Mouse (Mus musculus): ENCODE measurements at regions not wholly inside any gene's neighbourhood (a gene's known extent, or its start where the extent isn't known, plus 50 kb on each side); places are given as distances from the start of the nearest gene placed in this dataset.

DNA sequence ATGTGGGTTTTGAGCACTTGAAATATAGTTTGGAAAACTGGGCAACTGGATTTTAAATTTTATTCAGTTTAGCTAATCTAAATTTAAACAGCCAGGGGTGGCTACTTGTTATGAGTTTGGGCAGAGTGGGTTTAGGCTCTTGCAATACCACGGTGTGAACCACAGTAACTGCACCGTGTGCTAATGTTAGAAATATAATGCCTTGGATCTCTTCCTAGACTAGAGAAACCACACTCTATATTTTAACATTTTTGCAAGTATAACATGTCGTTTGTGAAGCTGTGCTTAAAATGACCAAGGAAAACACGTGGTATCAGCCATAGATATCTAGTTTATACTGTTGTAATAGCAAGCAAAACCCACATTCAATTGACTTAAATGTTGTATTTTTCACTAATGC lies 245.9 kb upstream of the Lcorl start:
- Histone ChIP-seq H3K27me3 (ENCODE audit: control insufficient read depth, insufficient read depth, low read length) (no peaks in the 10 kb centered on the region), H3K4me3 (ENCODE audit: low read depth, low read length) (no peak overlapping the region), H3K4me1 (ENCODE audit: control insufficient read depth, insufficient read depth, insufficient read length, low read length) (no peaks in the 10 kb centered on the region), H3K27ac (ENCODE audit: insufficient read depth, low read depth, low read length) (no peak overlapping the region), H3K36me3 (ENCODE audit: control insufficient read depth, insufficient read depth, low read length) (no peaks in the 10 kb centered on the region)
- TF ChIP-seq POLR2A (IDR thresholded peaks at IDR 0.05; ENCODE audit: low read depth, low read length) = no peak
- no peak for TF ChIP-seq CTCF (IDR thresholded peaks at IDR 0.05; ENCODE audit: extremely low read depth, insufficient read length, insufficient replicate concordance, low read depth, low read length)
- 73% methylated on average over 4 of the region's 4 CpGs for WGBS

DNA sequence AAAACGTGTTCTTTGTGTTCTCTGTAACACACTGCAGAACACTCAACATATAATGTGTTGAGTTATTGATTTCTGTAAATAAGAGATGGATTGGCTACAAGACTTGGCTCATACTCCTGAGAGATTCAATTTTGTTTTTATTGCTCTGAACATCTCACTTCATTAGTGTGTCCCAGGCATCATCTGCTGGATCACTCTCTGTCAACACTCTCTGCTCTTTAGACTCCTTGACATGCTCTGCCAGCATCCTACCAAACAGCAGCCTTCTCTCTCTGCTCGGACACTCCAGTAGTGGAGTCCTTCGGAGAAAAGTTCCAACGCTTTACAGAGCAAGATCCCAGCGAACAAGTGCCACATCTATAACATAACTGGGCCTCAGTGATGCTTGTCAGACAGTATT lies 235.1 kb upstream of the Lcorl start:
- H3K27me3 ChIP-seq (ENCODE audit: control insufficient read depth, insufficient read depth, low read length) = no peaks in the 10 kb centered on the region
- no peak for TF ChIP-seq CTCF (IDR thresholded peaks at IDR 0.05; ENCODE audit: extremely low read depth, insufficient read length, insufficient replicate concordance, low read depth, low read length)
- H3K4me3 ChIP-seq (ENCODE audit: low read depth, low read length) = no peak overlapping the region
- H3K4me1 ChIP-seq (ENCODE audit: control insufficient read depth, insufficient read depth, insufficient read length, low read length) = peaks cover 3% of the 10 kb centered on the region; the same call in 1 of the 2 replicates
- no peak overlapping the region for H3K27ac ChIP-seq (ENCODE audit: insufficient read depth, low read depth, low read length)
- H3K36me3 ChIP-seq (ENCODE audit: control insufficient read depth, insufficient read depth, low read length) = no peaks in the 10 kb centered on the region
- WGBS = 87% methylated on average over 5 of the region's 5 CpGs

DNA sequence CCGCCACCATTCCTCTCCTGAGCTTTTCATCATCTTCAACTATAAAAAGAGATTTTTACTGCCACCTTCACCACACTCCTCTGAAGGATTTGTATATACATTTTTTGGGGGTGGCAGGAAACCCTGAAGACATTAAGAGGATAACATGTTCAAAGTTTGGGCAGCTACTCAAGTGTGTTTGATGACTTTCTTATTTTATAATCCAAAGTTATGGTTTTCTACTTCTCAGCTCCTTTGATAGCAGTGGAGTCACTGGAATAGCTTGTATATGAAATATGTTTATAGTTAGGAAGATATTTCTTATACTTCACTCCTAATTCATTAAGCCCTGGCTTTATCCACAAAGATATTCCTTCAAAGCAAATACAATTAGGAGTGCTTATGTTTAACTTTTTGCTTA lies 229.5 kb upstream of the Lcorl start:
- Histone ChIP-seq H3K27ac (ENCODE audit: insufficient read depth, low read depth, low read length) (no peak overlapping the region), H3K27me3 (ENCODE audit: control insufficient read depth, insufficient read depth, low read length) (no peaks in the 10 kb centered on the region), H3K36me3 (ENCODE audit: control insufficient read depth, insufficient read depth, low read length) (no peaks in the 10 kb centered on the region), H3K4me3 (ENCODE audit: low read depth, low read length) (no peak overlapping the region), H3K4me1 (ENCODE audit: control insufficient read depth, insufficient read depth, insufficient read length, low read length) (peaks cover 11% of the 10 kb centered on the region; the same call in 1 of the 2 replicates)
- no peak for TF ChIP-seq POLR2A (IDR thresholded peaks at IDR 0.05; ENCODE audit: low read depth, low read length)
- no peak for TF ChIP-seq CTCF (IDR thresholded peaks at IDR 0.05; ENCODE audit: extremely low read depth, insufficient read length, insufficient replicate concordance, low read depth, low read length)
- whole genome bisulfite sequencing = 83% methylated on average over 1 of the region's 1 CpGs

DNA sequence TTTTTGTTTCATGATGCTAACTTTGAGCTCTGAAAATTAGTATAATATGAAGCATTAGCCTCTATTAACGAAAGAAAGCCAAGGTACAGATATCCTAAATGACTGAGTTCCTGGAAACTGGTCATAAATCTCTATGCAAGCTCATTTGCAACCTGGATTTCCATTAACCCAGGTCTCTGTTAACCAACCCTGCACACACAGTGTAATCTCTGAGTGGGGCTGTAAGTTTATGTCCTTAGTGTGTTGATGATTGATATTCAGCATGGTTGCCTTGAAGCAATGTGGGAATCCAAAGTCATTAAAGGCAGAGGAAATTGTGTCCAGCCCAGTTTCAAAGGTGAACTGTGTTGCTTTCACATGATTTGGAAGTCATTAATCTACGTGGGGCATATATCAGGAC lies 225.9 kb upstream of the Lcorl start:
- H3K27ac ChIP-seq (ENCODE audit: insufficient read depth, low read depth, low read length) = peak overlapping the region; percentile 71; the same call in 1 of the 2 replicates
- H3K4me1 ChIP-seq (ENCODE audit: control insufficient read depth, insufficient read depth, insufficient read length, low read length) = peaks cover 9% of the 10 kb centered on the region; the same call in 1 of the 2 replicates
- H3K27me3 ChIP-seq (ENCODE audit: control insufficient read depth, insufficient read depth, low read length) = no peaks in the 10 kb centered on the region
- no peak overlapping the region for H3K4me3 ChIP-seq (ENCODE audit: low read depth, low read length)
- 19% methylated on average over 2 of the region's 2 CpGs for WGBS
- no peaks in the 10 kb centered on the region for H3K36me3 ChIP-seq (ENCODE audit: control insufficient read depth, insufficient read depth, low read length)
- TF ChIP-seq POLR2A (IDR thresholded peaks at IDR 0.05; ENCODE audit: low read depth, low read length) (no peak), CTCF (IDR thresholded peaks at IDR 0.05; ENCODE audit: extremely low read depth, insufficient read length, insufficient replicate concordance, low read depth, low read length) (no peak)

DNA sequence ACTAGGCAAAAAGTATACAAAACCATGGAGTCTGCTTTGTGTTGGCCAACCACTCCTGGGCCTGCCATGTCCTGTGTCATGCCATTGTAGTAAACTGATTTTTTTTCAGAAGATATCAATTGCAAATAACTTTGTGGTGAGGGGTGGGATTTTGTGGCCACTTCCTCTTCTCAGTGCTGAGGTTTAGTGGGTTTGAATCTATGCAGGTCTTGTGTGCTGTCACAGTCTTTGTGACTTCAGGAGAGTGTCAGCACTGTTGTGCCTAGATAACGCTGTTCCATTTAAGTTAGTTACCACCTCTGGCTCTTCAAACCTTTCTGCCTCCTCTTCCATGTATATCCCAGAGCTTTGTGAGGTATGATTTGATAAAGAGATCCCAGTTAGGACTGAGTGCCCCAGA lies 216.3 kb upstream of the Lcorl start:
- H3K4me1 ChIP-seq (ENCODE audit: control insufficient read depth, insufficient read depth, insufficient read length, low read length) = no peaks in the 10 kb centered on the region
- TF ChIP-seq POLR2A (IDR thresholded peaks at IDR 0.05; ENCODE audit: low read depth, low read length) (no peak), CTCF (IDR thresholded peaks at IDR 0.05; ENCODE audit: extremely low read depth, insufficient read length, insufficient replicate concordance, low read depth, low read length) (no peak)
- WGBS = 91% methylated on average over 1 of the region's 1 CpGs
- H3K36me3 ChIP-seq (ENCODE audit: control insufficient read depth, insufficient read depth, low read length) = no peaks in the 10 kb centered on the region
- no peaks in the 10 kb centered on the region for H3K27me3 ChIP-seq (ENCODE audit: control insufficient read depth, insufficient read depth, low read length)
- H3K27ac ChIP-seq (ENCODE audit: insufficient read depth, low read depth, low read length) = no peak overlapping the region
- no peak overlapping the region for H3K4me3 ChIP-seq (ENCODE audit: low read depth, low read length)

- no peaks in the 10 kb centered on the region for H3K36me3 ChIP-seq (ENCODE audit: control insufficient read depth, insufficient read depth, low read length)
Measured at GRCm38 (mm10) chr5:46073136-46073535, 215.7 kb upstream of the Lcorl start.

DNA sequence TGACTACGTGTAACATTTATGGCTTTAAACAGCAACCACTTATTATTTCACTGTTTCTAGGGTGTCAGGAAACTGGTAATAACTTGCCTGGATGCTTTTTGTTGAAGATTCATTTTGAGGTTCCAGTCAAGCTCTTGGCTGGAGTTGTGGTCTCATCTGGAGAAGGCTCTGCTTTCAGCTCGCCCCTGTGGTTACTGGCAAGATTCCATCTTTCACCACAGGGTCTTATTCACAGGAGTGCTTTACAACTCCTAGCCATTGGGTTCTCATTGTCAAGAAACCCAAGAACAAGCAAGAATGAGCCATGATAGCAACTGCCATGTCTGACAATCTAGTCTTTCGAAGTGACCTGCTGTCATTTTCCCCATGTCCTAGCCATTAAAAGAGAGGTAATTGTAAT lies 202.5 kb upstream of the Lcorl start:
- Histone ChIP-seq H3K27me3 (ENCODE audit: control insufficient read depth, insufficient read depth, low read length) (no peaks in the 10 kb centered on the region), H3K4me1 (ENCODE audit: control insufficient read depth, insufficient read depth, insufficient read length, low read length) (no peaks in the 10 kb centered on the region), H3K27ac (ENCODE audit: insufficient read depth, low read depth, low read length) (no peak overlapping the region), H3K4me3 (ENCODE audit: low read depth, low read length) (no peak overlapping the region), H3K36me3 (ENCODE audit: control insufficient read depth, insufficient read depth, low read length) (no peaks in the 10 kb centered on the region)
- whole genome bisulfite sequencing = 81% methylated on average over 3 of the region's 3 CpGs
- TF ChIP-seq POLR2A (IDR thresholded peaks at IDR 0.05; ENCODE audit: low read depth, low read length) (no peak), CTCF (IDR thresholded peaks at IDR 0.05; ENCODE audit: extremely low read depth, insufficient read length, insufficient replicate concordance, low read depth, low read length) (no peak)

More at GRCm38 (mm10) chr5:46073136-46073535, 215.7 kb upstream of the Lcorl start:
- TF ChIP-seq CTCF (IDR thresholded peaks at IDR 0.05; ENCODE audit: extremely low read depth, insufficient read length, insufficient replicate concordance, low read depth, low read length) (no peak), POLR2A (IDR thresholded peaks at IDR 0.05; ENCODE audit: low read depth, low read length) (no peak)
- H3K4me3 ChIP-seq (ENCODE audit: low read depth, low read length) = no peak overlapping the region
- H3K27me3 ChIP-seq (ENCODE audit: control insufficient read depth, insufficient read depth, low read length) = no peaks in the 10 kb centered on the region
- H3K4me1 ChIP-seq (ENCODE audit: control insufficient read depth, insufficient read depth, insufficient read length, low read length) = no peaks in the 10 kb centered on the region
- H3K27ac ChIP-seq (ENCODE audit: insufficient read depth, low read depth, low read length) = no peak overlapping the region
- 76% methylated on average over 4 of the region's 4 CpGs for WGBS

- Histone ChIP-seq H3K27me3 (ENCODE audit: control insufficient read depth, insufficient read depth, low read length) (no peaks in the 10 kb centered on the region), H3K27ac (ENCODE audit: insufficient read depth, low read depth, low read length) (no peak overlapping the region), H3K36me3 (ENCODE audit: control insufficient read depth, insufficient read depth, low read length) (no peaks in the 10 kb centered on the region), H3K4me1 (ENCODE audit: control insufficient read depth, insufficient read depth, insufficient read length, low read length) (no peaks in the 10 kb centered on the region), H3K4me3 (ENCODE audit: low read depth, low read length) (no peak overlapping the region)
- 95% methylated on average over 2 of the region's 2 CpGs for WGBS
- TF ChIP-seq POLR2A (IDR thresholded peaks at IDR 0.05; ENCODE audit: low read depth, low read length) (no peak), CTCF (IDR thresholded peaks at IDR 0.05; ENCODE audit: extremely low read depth, insufficient read length, insufficient replicate concordance, low read depth, low read length) (no peak)
Measured at GRCm38 (mm10) chr5:46054850-46055249, 197.4 kb upstream of the Lcorl start.

All from small intestine, adult 2 months (tissue).